Mouse (Mus musculus): ENCODE data around the gene Oxsm. TPM values are rescaled to one million over a fixed set of nuclear protein-coding genes. Genes with fewer than 3 reads are reported as not detected.

The Oxsm gene
- polyA plus RNA-seq, 1 experiment from 2014 or later, result 2.2 TPM

GRCm38 (mm10) chr14:16256209-16256608 is 6.6 kb upstream of the Oxsm start:
- Histone ChIP-seq H3K27ac (replicated peaks) (no peak overlapping the region), H3K36me3 (peaks cover 23% of the 10 kb centered on the region), H3K4me3 (replicated peaks) (no peak overlapping the region), H3K27me3 (replicated peaks) (no peaks in the 10 kb centered on the region), H3K9ac (replicated peaks) (no peak overlapping the region), H3K9me3 (replicated peaks) (no peaks in the 10 kb centered on the region), H3K4me1 (no peaks in the 10 kb centered on the region), H3K4me2 (no peak overlapping the region)
- 68% methylated on average over 2 of the region's 2 CpGs for WGBS
- no peak for ATAC-seq (ENCODE audit: low FRiP score)

GRCm38 (mm10) chr14:16255745-16256144 is 6.1 kb upstream of the Oxsm start:
- H3K27ac ChIP-seq (replicated peaks), result no peak overlapping the region
- no peak for ATAC-seq (ENCODE audit: low FRiP score)
- no peaks in the 10 kb centered on the region for H3K4me1 ChIP-seq
- H3K36me3 ChIP-seq, result peaks cover 23% of the 10 kb centered on the region
- H3K9ac ChIP-seq (replicated peaks), result no peak overlapping the region
- H3K4me3 ChIP-seq (replicated peaks), result no peak overlapping the region
- H3K4me2 ChIP-seq, result no peak overlapping the region
- no peaks in the 10 kb centered on the region for H3K27me3 ChIP-seq (replicated peaks)
- no peaks in the 10 kb centered on the region for H3K9me3 ChIP-seq (replicated peaks)
- 93% methylated on average over 3 of the region's 3 CpGs for WGBS

- Histone ChIP-seq H3K27me3 (replicated peaks) (no peaks in the 10 kb centered on the region), H3K4me2 (peak overlapping the region; percentile 85), H3K4me3 (replicated peaks) (peak overlapping the region; percentile 79), H3K36me3 (peaks cover 5% of the 10 kb centered on the region; the same call in 1 of the 2 replicates), H3K9ac (replicated peaks) (peak overlapping the region; percentile 86), H3K27ac (replicated peaks) (no peak overlapping the region), H3K9me3 (replicated peaks) (no peaks in the 10 kb centered on the region), H3K4me1 (peaks cover 13% of the 10 kb centered on the region)
- WGBS, result 75% methylated on average over 3 of the region's 3 CpGs
- ATAC-seq (ENCODE audit: low FRiP score), result no peak
These were observed 491 bp upstream of the Oxsm start for GRCm38 (mm10) chr14:16250099-16250498.

GRCm38 (mm10) chr14:16248603-16249157 is 928 bp downstream of the Oxsm start:
- no peaks in the 10 kb centered on the region for H3K9me3 ChIP-seq (replicated peaks)
- 18% methylated on average over 9 of the region's 9 CpGs for WGBS
- H3K36me3 ChIP-seq, result no peaks in the 10 kb centered on the region
- H3K27ac ChIP-seq (replicated peaks), result no peak overlapping the region
- peak overlapping the region; percentile 86 for H3K9ac ChIP-seq (replicated peaks)
- H3K4me1 ChIP-seq, result peaks cover 17% of the 10 kb centered on the region
- peak; percentile 38 for ATAC-seq (ENCODE audit: low FRiP score)
- H3K4me2 ChIP-seq, result peak overlapping the region; percentile 85
- peak overlapping the region; percentile 79 for H3K4me3 ChIP-seq (replicated peaks)
- H3K27me3 ChIP-seq (replicated peaks), result no peaks in the 10 kb centered on the region

GRCm38 (mm10) chr14:16248135-16248534 is 1.5 kb downstream of the Oxsm start:
- 71% methylated on average over 3 of the region's 3 CpGs for WGBS
- no peaks in the 10 kb centered on the region for H3K27me3 ChIP-seq (replicated peaks)
- peaks cover 19% of the 10 kb centered on the region for H3K4me1 ChIP-seq
- no peak for ATAC-seq (ENCODE audit: low FRiP score)
- peak overlapping the region; percentile 85; the same call in 1 of the 2 replicates for H3K4me2 ChIP-seq
- H3K36me3 ChIP-seq, result no peaks in the 10 kb centered on the region
- H3K4me3 ChIP-seq (replicated peaks), result no peak overlapping the region
- H3K27ac ChIP-seq (replicated peaks), result no peak overlapping the region
- H3K9ac ChIP-seq (replicated peaks), result no peak overlapping the region
- H3K9me3 ChIP-seq (replicated peaks), result no peaks in the 10 kb centered on the region

- 84% methylated on average over 2 of the region's 2 CpGs for WGBS
- Histone ChIP-seq H3K27me3 (replicated peaks) (no peaks in the 10 kb centered on the region), H3K27ac (replicated peaks) (no peak overlapping the region), H3K9me3 (replicated peaks) (no peaks in the 10 kb centered on the region), H3K36me3 (no peaks in the 10 kb centered on the region), H3K4me1 (peaks cover 27% of the 10 kb centered on the region), H3K4me2 (no peak overlapping the region), H3K9ac (replicated peaks) (no peak overlapping the region), H3K4me3 (replicated peaks) (no peak overlapping the region)
- ATAC-seq (ENCODE audit: low FRiP score), result no peak
These were observed 3.2 kb downstream of the Oxsm start for GRCm38 (mm10) chr14:16246340-16246912.

GRCm38 (mm10) chr14:16245127-16245526 is 4.5 kb downstream of the Oxsm start:
- H3K27ac ChIP-seq (replicated peaks), result no peak overlapping the region
- H3K4me2 ChIP-seq, result no peak overlapping the region
- 73% methylated on average over 1 of the region's 1 CpGs for whole genome bisulfite sequencing
- no peaks in the 10 kb centered on the region for H3K27me3 ChIP-seq (replicated peaks)
- H3K9me3 ChIP-seq (replicated peaks), result no peaks in the 10 kb centered on the region
- no peaks in the 10 kb centered on the region for H3K36me3 ChIP-seq
- H3K4me1 ChIP-seq, result peaks cover 26% of the 10 kb centered on the region
- H3K4me3 ChIP-seq (replicated peaks), result no peak overlapping the region
- no peak for ATAC-seq (ENCODE audit: low FRiP score)
- H3K9ac ChIP-seq (replicated peaks), result no peak overlapping the region

- H3K4me1 ChIP-seq, result peaks cover 20% of the 10 kb centered on the region
- H3K27me3 ChIP-seq (replicated peaks), result no peaks in the 10 kb centered on the region
- 58% methylated on average over 2 of the region's 2 CpGs for WGBS
- H3K9ac ChIP-seq (replicated peaks), result no peak overlapping the region
- no peak overlapping the region for H3K27ac ChIP-seq (replicated peaks)
- H3K4me2 ChIP-seq, result 0 out of 2 replicates have a peak overlapping the region, but pooled peaks have one; percentile 78
- ATAC-seq (ENCODE audit: low FRiP score), result no peak
- no peaks in the 10 kb centered on the region for H3K36me3 ChIP-seq
- H3K9me3 ChIP-seq (replicated peaks), result no peaks in the 10 kb centered on the region
- no peak overlapping the region for H3K4me3 ChIP-seq (replicated peaks)
These were observed 5.2 kb downstream of the Oxsm start for GRCm38 (mm10) chr14:16244370-16244769.

GRCm38 (mm10) chr14:16243603-16244209 is 5.9 kb downstream of the Oxsm start:
- H3K4me2 ChIP-seq, result peak overlapping the region; percentile 78
- no peaks in the 10 kb centered on the region for H3K27me3 ChIP-seq (replicated peaks)
- H3K9me3 ChIP-seq (replicated peaks), result no peaks in the 10 kb centered on the region
- H3K4me3 ChIP-seq (replicated peaks), result peak overlapping the region; percentile 64
- H3K36me3 ChIP-seq, result no peaks in the 10 kb centered on the region
- peak; percentile 18; the same call in 1 of the 2 replicates for ATAC-seq (ENCODE audit: low FRiP score)
- H3K9ac ChIP-seq (replicated peaks), result peak overlapping the region; percentile 70
- WGBS, result 21% methylated on average over 10 of the region's 10 CpGs
- peaks cover 20% of the 10 kb centered on the region for H3K4me1 ChIP-seq
- peak overlapping the region; percentile 83 for H3K27ac ChIP-seq (replicated peaks)

GRCm38 (mm10) chr14:16242947-16243602 is 6.5 kb downstream of the Oxsm start:
- Histone ChIP-seq H3K4me1 (peaks cover 14% of the 10 kb centered on the region), H3K9ac (replicated peaks) (peak overlapping the region; percentile 70), H3K36me3 (no peaks in the 10 kb centered on the region), H3K27ac (replicated peaks) (peak overlapping the region; percentile 83), H3K9me3 (replicated peaks) (no peaks in the 10 kb centered on the region), H3K4me3 (replicated peaks) (peak overlapping the region; percentile 64), H3K27me3 (replicated peaks) (no peaks in the 10 kb centered on the region), H3K4me2 (peak overlapping the region; percentile 78)
- WGBS, result 3% methylated on average over 34 of the region's 34 CpGs
- ATAC-seq (ENCODE audit: low FRiP score), result peak; percentile 95

GRCm38 (mm10) chr14:16242193-16242815 is 7.3 kb downstream of the Oxsm start:
- peak overlapping the region; percentile 64 for H3K4me3 ChIP-seq (replicated peaks)
- WGBS, result 96% methylated on average over 10 of the region's 10 CpGs
- peaks cover 14% of the 10 kb centered on the region for H3K4me1 ChIP-seq
- H3K9me3 ChIP-seq (replicated peaks), result no peaks in the 10 kb centered on the region
- H3K36me3 ChIP-seq, result no peaks in the 10 kb centered on the region
- H3K9ac ChIP-seq (replicated peaks), result no peak overlapping the region; the same call in 1 of the 2 replicates
- ATAC-seq (ENCODE audit: low FRiP score), result no peak
- H3K27me3 ChIP-seq (replicated peaks), result no peaks in the 10 kb centered on the region
- peak overlapping the region; percentile 78 for H3K4me2 ChIP-seq
- H3K27ac ChIP-seq (replicated peaks), result no peak overlapping the region
